Mouse (Mus musculus) left cerebral cortex, adult 9 months (tissue): ENCODE data around the gene Zfp90.

Experiments used
- DNase-seq, 2 experiments: peaks; one replicate each; pipeline ENCODE4 v3.0.0; 2022; ENCODE audit warnings: low spot score in 2 of 2

Gene Zfp90

DNA sequence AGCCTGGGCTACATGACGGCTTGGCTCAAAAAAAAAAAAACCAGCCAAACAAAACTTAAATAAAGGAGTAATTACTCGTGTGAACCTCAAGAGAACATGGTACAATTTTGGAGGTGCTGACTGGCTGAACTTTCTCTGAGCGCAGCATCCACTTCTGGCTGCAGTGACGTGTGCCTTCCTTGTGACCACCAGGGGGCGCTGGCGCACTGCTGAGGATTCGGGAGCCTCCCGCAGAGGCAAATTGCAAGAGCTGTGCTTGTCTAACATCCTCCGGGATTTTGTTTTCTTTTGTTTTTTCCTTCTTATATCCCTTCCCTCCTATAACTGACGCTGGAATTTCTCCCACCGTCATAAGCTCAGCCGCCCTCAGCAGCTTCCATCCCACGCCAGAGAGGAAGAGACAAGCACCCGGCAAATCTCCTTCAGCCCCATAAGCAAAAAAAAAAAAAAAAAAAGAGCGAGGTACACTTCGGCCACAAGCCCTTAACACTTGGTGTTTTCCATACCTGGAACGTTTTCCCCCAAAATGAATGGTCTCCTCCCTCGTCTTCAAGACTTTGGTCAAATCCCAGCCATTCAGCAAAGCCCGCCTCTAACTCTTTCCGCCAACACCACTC, 17.9 kb downstream of the Zfp90 start:
- DNase-seq, result peak in 1 of 2 experiments; percentile 86

DNA sequence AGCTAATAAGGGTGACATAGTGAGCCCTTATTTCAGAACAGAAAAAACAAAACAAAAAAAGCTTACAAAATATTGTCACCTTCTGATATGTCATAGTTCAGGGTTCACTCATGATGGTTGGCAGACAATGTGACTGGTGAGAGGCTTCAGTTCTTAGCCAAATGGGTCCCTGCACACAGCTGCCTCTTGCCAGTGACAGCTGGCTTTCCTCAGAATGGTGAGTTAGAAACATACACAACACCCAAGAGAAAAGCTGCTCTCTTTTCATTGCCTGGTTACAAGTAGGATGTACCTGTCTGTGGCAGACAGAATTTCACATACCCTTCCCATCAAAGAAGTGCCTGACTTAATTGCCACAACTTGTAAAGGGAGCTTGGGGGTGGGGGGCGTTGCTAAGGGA, 18.5 kb downstream of the Zfp90 start:
- DNase-seq, result no peak

DNA sequence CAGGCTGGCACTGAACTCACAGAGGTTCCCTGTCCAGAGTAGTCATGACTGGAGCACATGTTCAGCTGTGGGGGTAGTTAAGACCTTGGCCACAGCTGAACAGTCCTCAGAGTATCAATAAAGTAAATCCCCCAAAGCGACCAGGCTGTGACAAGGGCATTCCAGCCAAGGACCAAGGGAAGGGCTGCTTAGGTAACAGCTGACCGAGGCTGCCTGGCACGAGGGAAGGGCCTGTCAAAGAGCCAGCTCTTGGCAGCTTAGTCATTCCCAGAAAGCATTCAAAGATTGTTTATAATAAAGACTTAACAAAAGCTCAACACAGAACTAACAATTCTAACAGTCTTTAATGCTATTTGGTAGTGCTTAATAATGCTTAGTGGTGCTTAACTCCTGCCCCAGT, 22.7 kb downstream of the Zfp90 start:
- no peak for DNase-seq

GRCm38 (mm10) chr8:106440146-106440545, 25.0 kb downstream of the Zfp90 start:
- no peak for DNase-seq

DNA sequence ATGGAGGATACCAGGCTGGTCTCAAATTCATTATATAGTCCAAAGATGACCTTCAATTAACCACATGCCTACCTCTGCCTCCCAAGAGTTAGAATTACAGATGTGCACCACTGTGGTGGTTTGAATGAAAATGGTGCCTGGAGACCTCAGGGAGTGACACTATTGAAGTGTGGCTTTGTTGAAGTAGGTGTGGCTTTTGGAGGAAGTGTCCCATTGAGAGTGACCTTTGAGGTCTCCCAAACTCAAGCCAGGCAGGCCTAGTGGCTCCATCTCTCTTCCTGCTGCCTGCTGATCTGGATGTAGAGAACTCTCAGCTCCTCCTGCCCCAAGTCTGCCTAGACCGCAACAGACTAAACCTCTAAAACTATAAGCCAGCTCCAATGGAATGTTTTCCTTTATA, 27.6 kb downstream of the Zfp90 start:
- DNase-seq, result no peak

- DNase-seq, result no peak
These were observed 36.4 kb downstream of the Zfp90 start for GRCm38 (mm10) chr8:106451301-106452085.

- DNase-seq, result no peak
These were observed 37.8 kb downstream of the Zfp90 start for GRCm38 (mm10) chr8:106452701-106453481.

DNA sequence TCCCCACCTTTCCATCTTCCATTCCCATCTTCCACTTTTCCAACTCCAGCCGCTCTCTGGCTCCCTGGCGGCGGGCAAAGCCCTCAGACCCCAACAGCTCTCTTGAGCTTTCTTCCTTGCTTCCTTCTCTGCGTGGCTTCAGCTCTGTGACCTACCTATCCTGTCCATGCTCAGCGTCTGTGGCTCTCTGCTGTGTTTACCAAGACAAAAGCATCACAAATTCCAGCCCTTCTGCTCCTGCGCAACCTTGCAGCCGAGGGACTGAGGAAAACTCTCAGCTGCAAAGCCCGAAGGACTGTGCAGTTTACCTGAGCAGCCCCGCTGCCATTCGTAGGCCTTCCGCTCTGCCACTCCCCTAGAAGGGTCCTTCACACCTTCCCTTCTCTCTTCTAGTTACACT, 38.9 kb downstream of the Zfp90 start:
- DNase-seq, result no peak

DNA sequence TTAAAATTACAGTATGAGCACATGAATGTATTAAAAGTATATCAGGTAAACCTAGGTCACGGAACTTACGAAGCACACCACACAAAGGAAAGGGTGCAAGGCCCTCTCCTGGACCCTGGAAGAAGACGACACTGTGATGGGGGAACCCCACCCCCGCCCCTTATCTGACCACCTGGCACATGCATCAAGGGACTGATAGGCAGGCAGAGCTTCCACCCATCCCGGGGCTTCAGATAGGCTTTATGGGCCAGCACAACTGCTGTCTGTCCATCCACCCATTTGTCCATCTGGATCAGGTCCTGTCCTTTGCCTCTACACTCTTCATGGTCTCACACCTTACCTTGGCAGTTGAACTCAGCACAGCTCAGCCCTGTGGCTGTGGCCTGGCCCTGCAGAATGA, 47.0 kb downstream of the Zfp90 start:
- no peak for DNase-seq

GRCm38 (mm10) chr8:106463795-106464194, 48.7 kb downstream of the Zfp90 start:
- DNase-seq, result no peak

- no peak for DNase-seq
These were observed 54.4 kb downstream of the Zfp90 start for GRCm38 (mm10) chr8:106469485-106469884.

DNA sequence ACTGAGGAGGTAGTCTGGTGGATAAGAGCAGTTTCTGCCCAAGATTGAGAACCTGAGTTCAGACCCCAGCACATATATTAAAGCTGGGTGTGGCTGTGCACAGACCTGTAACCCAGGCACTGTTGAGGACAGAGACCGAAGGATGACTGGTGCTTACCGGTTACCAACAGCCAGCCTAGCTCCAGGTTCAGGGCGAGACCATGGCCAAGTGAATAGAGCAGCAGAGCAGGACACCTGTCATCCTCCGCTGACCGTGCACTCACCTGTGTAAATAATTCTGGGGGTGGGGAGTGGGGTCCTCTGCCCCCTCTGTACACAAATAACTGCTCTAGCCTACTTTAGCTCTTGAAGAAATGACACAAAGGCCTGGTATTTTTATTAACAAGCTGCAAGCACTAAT, 58.9 kb downstream of the Zfp90 start:
- DNase-seq, result no peak
